Mouse (Mus musculus): ENCODE data around the gene Gli3. TPM values are rescaled to one million over a fixed set of nuclear protein-coding genes. Genes with fewer than 3 reads are reported as not detected.

Gene Gli3
- polyA plus RNA-seq, 1 experiment from 2014 or later = 35.2 TPM

DNA sequence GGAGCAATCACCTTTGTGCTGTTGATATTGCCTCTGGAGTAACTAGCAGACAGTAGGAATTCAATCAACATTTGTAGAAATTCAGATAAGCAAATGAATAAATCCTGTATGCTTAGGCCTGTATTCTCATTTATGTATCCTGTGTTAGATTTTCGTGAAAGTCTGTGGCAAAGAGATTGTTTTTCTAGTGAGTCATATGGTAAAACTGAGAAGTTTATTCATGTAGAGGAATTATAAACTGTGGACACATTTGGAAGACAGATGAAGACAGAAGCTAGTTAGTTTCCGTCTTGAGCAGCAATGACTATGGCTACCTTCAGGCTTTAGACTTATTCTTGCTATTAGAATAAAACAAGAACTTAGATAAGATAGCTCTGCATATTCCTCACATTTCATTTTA, 122.9 kb downstream of the Gli3 start:
- no peaks in the 10 kb centered on the region for H3K27me3 ChIP-seq (ENCODE audit: control insufficient read depth, insufficient read depth, low read length)
- H3K36me3 ChIP-seq (ENCODE audit: control insufficient read depth, insufficient read depth, low read length) = no peaks in the 10 kb centered on the region
- no peaks in the 10 kb centered on the region for H3K9me3 ChIP-seq (ENCODE audit: control insufficient read depth, low read depth, low read length)
- H3K4me1 ChIP-seq (ENCODE audit: control insufficient read depth, insufficient read depth, low read length) = 0 out of 2 replicates have a peak, but pooled peaks cover 3% of the 10 kb centered on the region
- no peak overlapping the region for H3K27ac ChIP-seq (ENCODE audit: low read length)
- WGBS = 37% methylated on average over 2 of the region's 2 CpGs
- no peak for ATAC-seq (ENCODE audit: insufficient number of reproducible peaks, insufficient read depth, low FRiP score, low read depth)
- H3K9ac ChIP-seq (replicated peaks; ENCODE audit: low read depth, low read length) = no peak overlapping the region
- H3K4me2 ChIP-seq (replicated peaks; ENCODE audit: low read depth, low read length) = no peak overlapping the region
- H3K4me3 ChIP-seq (ENCODE audit: low read depth, low read length) = no peak overlapping the region

GRCm38 (mm10) chr13:15588278-15589272, 125.5 kb downstream of the Gli3 start:
- Histone ChIP-seq H3K36me3 (ENCODE audit: control insufficient read depth, insufficient read depth, low read length) (no peaks in the 10 kb centered on the region), H3K9me3 (ENCODE audit: control insufficient read depth, low read depth, low read length) (no peaks in the 10 kb centered on the region), H3K4me1 (ENCODE audit: control insufficient read depth, insufficient read depth, low read length) (0 out of 2 replicates have a peak, but pooled peaks cover 3% of the 10 kb centered on the region), H3K27me3 (ENCODE audit: control insufficient read depth, insufficient read depth, low read length) (no peaks in the 10 kb centered on the region), H3K4me2 (replicated peaks; ENCODE audit: low read depth, low read length) (no peak overlapping the region), H3K4me3 (ENCODE audit: low read depth, low read length) (no peak overlapping the region), H3K27ac (ENCODE audit: low read length) (no peak overlapping the region), H3K9ac (replicated peaks; ENCODE audit: low read depth, low read length) (no peak overlapping the region)
- 57% methylated on average over 16 of the region's 16 CpGs for WGBS
- no peak for ATAC-seq (ENCODE audit: insufficient number of reproducible peaks, insufficient read depth, low FRiP score, low read depth)

DNA sequence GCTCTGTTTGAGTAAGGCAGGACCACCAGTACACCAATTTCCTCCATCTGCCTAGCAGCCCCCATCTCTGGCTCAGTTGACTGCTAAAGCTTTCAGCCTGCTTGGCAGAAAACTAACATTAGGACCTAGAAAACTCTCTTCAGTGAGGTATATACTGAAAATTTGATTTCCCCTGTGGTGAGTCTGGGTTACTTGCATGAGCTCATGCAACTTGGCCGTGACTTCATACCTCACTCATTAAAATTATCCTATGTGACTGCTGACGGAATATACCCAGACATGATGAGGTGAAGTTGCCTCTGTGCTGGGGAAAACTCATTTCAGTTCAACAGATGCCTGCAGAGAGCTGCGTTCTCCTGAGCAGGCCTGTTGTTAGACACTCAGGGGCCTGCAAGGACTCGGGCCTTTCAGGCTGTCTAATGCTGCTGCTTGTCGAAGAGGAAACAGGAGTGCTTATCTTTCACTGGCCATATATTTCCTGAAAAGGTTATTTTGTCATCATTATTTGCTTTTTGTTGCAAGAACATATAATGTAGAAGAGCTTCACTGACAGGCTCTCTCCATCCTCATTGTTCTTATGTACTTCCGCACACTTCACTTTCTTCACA, 127.4 kb downstream of the Gli3 start:
- Histone ChIP-seq H3K4me1 (ENCODE audit: control insufficient read depth, insufficient read depth, low read length) (0 out of 2 replicates have a peak, but pooled peaks cover 3% of the 10 kb centered on the region), H3K4me3 (ENCODE audit: low read depth, low read length) (no peak overlapping the region), H3K27ac (ENCODE audit: low read length) (no peak overlapping the region), H3K9me3 (ENCODE audit: control insufficient read depth, low read depth, low read length) (no peaks in the 10 kb centered on the region), H3K9ac (replicated peaks; ENCODE audit: low read depth, low read length) (no peak overlapping the region), H3K36me3 (ENCODE audit: control insufficient read depth, insufficient read depth, low read length) (no peaks in the 10 kb centered on the region), H3K27me3 (ENCODE audit: control insufficient read depth, insufficient read depth, low read length) (no peaks in the 10 kb centered on the region), H3K4me2 (replicated peaks; ENCODE audit: low read depth, low read length) (no peak overlapping the region)
- 72% methylated on average over 6 of the region's 6 CpGs for WGBS
- no peak for ATAC-seq (ENCODE audit: insufficient number of reproducible peaks, insufficient read depth, low FRiP score, low read depth)

DNA sequence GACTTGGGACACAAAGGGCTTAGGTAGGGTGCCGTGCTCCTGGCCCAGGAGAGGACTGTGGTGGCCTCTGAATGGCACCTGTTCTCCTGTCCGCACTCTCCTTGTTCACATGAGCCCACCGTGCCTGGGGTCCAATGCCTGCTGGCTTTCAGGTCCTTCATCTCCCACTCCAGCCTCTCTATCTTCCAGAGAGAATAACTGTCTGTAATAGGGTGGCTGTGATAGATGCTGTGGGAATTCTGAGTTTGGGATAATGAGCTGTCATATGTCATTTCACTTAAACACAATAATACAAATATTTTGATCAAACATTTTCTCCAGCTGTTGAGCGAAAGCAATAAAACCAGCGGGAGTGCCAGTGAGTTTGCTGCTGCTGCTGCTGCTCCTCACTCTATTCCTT, 133.6 kb downstream of the Gli3 start:
- Histone ChIP-seq H3K4me1 (ENCODE audit: control insufficient read depth, insufficient read depth, low read length) (no peaks in the 10 kb centered on the region; the same call in 1 of the 2 replicates), H3K4me2 (replicated peaks; ENCODE audit: low read depth, low read length) (no peak overlapping the region), H3K9ac (replicated peaks; ENCODE audit: low read depth, low read length) (no peak overlapping the region), H3K9me3 (ENCODE audit: control insufficient read depth, low read depth, low read length) (no peaks in the 10 kb centered on the region), H3K4me3 (ENCODE audit: low read depth, low read length) (no peak overlapping the region), H3K27ac (ENCODE audit: low read length) (no peak overlapping the region), H3K27me3 (ENCODE audit: control insufficient read depth, insufficient read depth, low read length) (no peaks in the 10 kb centered on the region), H3K36me3 (ENCODE audit: control insufficient read depth, insufficient read depth, low read length) (no peaks in the 10 kb centered on the region)
- ATAC-seq (ENCODE audit: insufficient number of reproducible peaks, insufficient read depth, low FRiP score, low read depth) = no peak
- 45% methylated on average over 5 of the region's 5 CpGs for WGBS

- no peak overlapping the region for H3K4me3 ChIP-seq (ENCODE audit: low read depth, low read length)
- H3K27ac ChIP-seq (ENCODE audit: low read length) = no peak overlapping the region
- H3K4me1 ChIP-seq (ENCODE audit: control insufficient read depth, insufficient read depth, low read length) = peaks cover 9% of the 10 kb centered on the region
- no peak overlapping the region for H3K4me2 ChIP-seq (replicated peaks; ENCODE audit: low read depth, low read length)
- H3K27me3 ChIP-seq (ENCODE audit: control insufficient read depth, insufficient read depth, low read length) = no peaks in the 10 kb centered on the region
- H3K9ac ChIP-seq (replicated peaks; ENCODE audit: low read depth, low read length) = no peak overlapping the region
- WGBS = 95% methylated on average over 2 of the region's 2 CpGs
- H3K36me3 ChIP-seq (ENCODE audit: control insufficient read depth, insufficient read depth, low read length) = no peaks in the 10 kb centered on the region
- ATAC-seq (ENCODE audit: insufficient number of reproducible peaks, insufficient read depth, low FRiP score, low read depth) = no peak
- no peaks in the 10 kb centered on the region for H3K9me3 ChIP-seq (ENCODE audit: control insufficient read depth, low read depth, low read length)
Measured at GRCm38 (mm10) chr13:15599741-15600140, 136.7 kb downstream of the Gli3 start.

GRCm38 (mm10) chr13:15602161-15602560, 139.1 kb downstream of the Gli3 start:
- Histone ChIP-seq H3K9ac (replicated peaks; ENCODE audit: low read depth, low read length) (no peak overlapping the region), H3K9me3 (ENCODE audit: control insufficient read depth, low read depth, low read length) (no peaks in the 10 kb centered on the region), H3K4me1 (ENCODE audit: control insufficient read depth, insufficient read depth, low read length) (peaks cover 9% of the 10 kb centered on the region), H3K27me3 (ENCODE audit: control insufficient read depth, insufficient read depth, low read length) (no peaks in the 10 kb centered on the region), H3K4me3 (ENCODE audit: low read depth, low read length) (no peak overlapping the region), H3K4me2 (replicated peaks; ENCODE audit: low read depth, low read length) (no peak overlapping the region), H3K36me3 (ENCODE audit: control insufficient read depth, insufficient read depth, low read length) (no peaks in the 10 kb centered on the region), H3K27ac (ENCODE audit: low read length) (no peak overlapping the region)
- no peak for ATAC-seq (ENCODE audit: insufficient number of reproducible peaks, insufficient read depth, low FRiP score, low read depth)
- 33% methylated on average over 5 of the region's 5 CpGs for WGBS

DNA sequence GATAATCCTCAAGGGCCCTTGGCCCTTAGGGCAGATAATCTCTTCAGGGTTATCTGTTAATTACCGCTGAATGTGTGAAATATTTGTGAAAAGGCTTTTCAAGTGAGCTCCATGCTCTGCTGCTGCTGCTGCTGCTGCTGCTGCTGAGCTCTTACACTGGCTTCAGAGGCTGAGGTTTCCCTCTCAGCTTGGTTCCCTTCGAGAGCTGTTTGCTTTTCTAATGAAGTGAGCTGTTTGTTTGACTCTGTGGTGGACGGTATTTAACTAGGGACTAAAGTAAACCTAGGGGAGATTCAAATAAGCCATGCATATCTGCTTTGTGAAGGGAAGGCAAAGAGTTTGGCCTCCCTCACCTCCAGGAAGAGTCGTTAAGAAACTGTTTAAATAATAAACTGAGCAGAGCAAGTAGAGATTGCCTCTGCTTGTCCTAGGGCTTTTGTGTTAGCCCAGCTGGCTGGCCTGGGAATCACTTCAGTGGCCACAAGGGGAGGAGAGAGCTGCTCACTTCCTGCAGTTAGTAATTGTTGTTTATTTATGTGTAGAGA, 139.7 kb downstream of the Gli3 start:
- Histone ChIP-seq H3K36me3 (ENCODE audit: control insufficient read depth, insufficient read depth, low read length) (no peaks in the 10 kb centered on the region), H3K27ac (ENCODE audit: low read length) (no peak overlapping the region), H3K4me1 (ENCODE audit: control insufficient read depth, insufficient read depth, low read length) (peaks cover 9% of the 10 kb centered on the region), H3K27me3 (ENCODE audit: control insufficient read depth, insufficient read depth, low read length) (no peaks in the 10 kb centered on the region), H3K4me2 (replicated peaks; ENCODE audit: low read depth, low read length) (no peak overlapping the region), H3K4me3 (ENCODE audit: low read depth, low read length) (no peak overlapping the region), H3K9me3 (ENCODE audit: control insufficient read depth, low read depth, low read length) (no peaks in the 10 kb centered on the region), H3K9ac (replicated peaks; ENCODE audit: low read depth, low read length) (no peak overlapping the region)
- ATAC-seq (ENCODE audit: insufficient number of reproducible peaks, insufficient read depth, low FRiP score, low read depth) = peak; percentile 90
- 8% methylated on average over 4 of the region's 4 CpGs for WGBS

GRCm38 (mm10) chr13:15604074-15604473, 141.0 kb downstream of the Gli3 start:
- 64% methylated on average over 6 of the region's 6 CpGs for WGBS
- H3K9ac ChIP-seq (replicated peaks; ENCODE audit: low read depth, low read length) = no peak overlapping the region
- H3K4me1 ChIP-seq (ENCODE audit: control insufficient read depth, insufficient read depth, low read length) = peaks cover 9% of the 10 kb centered on the region
- H3K27ac ChIP-seq (ENCODE audit: low read length) = no peak overlapping the region
- H3K4me3 ChIP-seq (ENCODE audit: low read depth, low read length) = no peak overlapping the region
- no peaks in the 10 kb centered on the region for H3K36me3 ChIP-seq (ENCODE audit: control insufficient read depth, insufficient read depth, low read length)
- no peaks in the 10 kb centered on the region for H3K9me3 ChIP-seq (ENCODE audit: control insufficient read depth, low read depth, low read length)
- no peaks in the 10 kb centered on the region for H3K27me3 ChIP-seq (ENCODE audit: control insufficient read depth, insufficient read depth, low read length)
- H3K4me2 ChIP-seq (replicated peaks; ENCODE audit: low read depth, low read length) = no peak overlapping the region
- no peak for ATAC-seq (ENCODE audit: insufficient number of reproducible peaks, insufficient read depth, low FRiP score, low read depth)
